Mouse (Mus musculus): Measurements from ENCODE around the gene Nudt9.
"Not testable (repeated sequence)": the region's sequence is repeated elsewhere in the genome, so short reads cannot be mapped to it uniquely, and the experiment has no call there.

The Nudt9 gene

DNA sequence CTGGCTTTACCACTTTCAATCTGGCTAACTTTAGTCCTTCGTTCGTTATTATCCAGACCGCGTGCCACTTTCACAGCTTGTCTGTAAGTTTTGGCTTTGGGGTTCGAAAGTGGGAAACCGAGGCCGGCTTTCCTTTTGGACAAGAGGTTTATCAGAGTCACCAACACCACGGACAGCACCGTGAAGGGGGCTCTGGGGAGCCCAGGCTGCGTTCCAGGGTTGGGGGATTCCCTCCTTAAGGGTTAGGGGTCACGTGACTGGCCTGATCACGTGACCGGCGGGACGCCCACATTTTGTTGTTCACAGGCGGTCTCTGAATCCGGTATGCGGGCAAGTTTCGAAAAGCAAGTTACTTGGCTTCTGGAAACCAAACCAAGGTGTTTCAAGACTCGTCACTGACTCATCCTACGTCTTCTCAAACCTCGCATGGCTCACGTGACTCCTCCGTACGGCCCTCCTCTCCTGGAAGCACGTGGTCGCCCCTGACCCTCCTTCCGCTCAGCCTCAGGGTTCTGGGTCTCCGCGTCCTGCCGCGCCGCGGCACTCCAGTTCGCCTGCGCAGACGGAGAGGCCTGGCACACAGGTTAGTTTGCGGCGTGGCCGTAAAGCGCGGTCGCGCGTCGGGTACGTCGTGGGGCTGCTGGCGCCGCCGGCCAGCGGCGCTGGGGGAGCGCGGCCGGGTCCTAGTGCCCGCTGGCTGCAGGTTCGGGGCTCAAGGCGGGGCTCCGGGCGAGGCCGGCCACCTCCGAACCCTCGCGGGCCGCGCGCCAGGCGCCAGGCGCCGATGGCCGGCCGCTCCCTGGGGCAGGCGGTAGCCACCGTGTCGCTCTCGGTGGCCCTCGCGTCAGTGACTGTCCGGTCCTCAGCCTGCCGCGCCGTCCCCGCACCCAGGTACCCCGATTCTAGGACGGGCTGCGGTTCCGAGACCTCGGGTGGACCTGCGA is at the start of gene Nudt9:
Nudt9 (plus strand) TSS at position 51 of the 944 bp plus-strand sequence.
- DNase-seq (ENCODE audit: low spot score in 2 of 2): peak; percentile 98

DNA sequence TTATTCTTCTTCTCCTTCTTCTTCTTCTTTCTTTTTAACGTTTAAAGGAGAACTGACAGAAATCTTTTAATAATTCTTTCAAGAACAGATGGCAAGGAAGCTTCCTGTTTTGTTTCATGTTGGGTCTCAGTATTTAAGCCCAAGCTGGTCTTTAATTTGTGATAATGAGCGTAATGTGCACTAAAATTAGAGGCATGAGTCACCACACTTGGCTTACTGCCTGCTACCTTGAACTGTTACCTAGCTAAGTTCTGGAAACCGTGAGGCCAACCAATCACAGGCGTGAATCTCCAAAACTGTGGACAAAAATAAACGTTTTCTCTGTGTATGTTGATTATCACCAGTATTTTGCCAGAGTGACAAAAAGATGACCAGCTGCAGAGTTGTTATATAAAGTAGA is 47.4 kb upstream of the Nudt9 start:
- peak; percentile 51 to 59 for DNase-seq (ENCODE audit: low spot score in 2 of 2)

DNA sequence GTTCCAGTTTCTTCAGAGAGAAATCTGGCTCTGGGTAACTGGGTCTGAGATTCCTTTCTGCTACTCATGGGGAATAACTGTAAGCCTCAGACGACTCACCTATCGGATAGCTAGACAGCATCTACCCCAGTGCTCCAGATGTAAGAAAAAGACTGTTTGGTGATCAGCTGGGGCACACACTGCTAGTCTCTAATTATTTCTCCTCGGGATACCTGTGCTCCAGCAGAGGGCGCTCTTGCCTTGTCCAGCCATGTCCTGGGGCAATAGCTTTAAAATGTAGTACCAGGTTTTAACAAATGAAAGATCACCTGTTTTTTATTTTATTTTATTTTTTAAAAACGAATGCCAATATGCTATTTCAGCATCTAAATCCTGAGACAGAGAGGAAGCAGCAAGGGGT is 46.4 kb upstream of the Nudt9 start:
- peak; percentile 79 to 82 for DNase-seq (ENCODE audit: low spot score in 2 of 2)

DNA sequence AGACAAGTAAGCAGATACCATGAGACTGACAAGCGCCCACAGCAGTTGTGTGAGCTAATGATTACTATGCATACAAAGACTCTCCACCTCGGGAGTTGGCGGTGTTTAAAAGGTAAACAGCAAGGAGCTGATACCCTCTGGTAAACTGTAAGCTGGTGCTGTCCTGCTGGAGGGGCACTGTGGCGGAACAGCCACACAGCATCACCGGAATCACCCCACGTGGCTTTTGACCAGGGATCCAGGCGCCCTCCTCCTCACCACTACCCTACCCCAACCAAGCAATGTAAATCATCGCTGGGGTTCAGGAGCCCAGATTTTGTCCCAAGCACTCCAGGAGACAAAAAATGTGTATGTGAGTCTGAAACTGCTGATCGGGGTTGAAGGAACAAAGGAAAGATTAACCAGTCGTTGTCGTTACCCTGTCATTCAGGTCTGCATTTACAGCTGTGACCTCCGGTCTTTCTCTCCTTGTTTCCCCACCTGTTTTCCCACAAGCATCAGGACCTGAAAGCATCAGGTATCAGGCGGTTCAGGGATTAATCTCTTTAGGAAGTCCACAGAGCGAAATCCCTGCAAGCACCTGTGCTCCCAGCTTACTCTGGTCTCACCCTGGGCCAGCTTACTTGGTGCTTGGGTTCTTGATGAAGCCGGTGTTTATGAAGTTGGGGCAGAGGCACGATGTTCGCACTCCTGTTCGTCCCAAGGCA is 43.4 kb upstream of the Nudt9 start:
- no peak for DNase-seq (ENCODE audit: low spot score in 2 of 2)

DNA sequence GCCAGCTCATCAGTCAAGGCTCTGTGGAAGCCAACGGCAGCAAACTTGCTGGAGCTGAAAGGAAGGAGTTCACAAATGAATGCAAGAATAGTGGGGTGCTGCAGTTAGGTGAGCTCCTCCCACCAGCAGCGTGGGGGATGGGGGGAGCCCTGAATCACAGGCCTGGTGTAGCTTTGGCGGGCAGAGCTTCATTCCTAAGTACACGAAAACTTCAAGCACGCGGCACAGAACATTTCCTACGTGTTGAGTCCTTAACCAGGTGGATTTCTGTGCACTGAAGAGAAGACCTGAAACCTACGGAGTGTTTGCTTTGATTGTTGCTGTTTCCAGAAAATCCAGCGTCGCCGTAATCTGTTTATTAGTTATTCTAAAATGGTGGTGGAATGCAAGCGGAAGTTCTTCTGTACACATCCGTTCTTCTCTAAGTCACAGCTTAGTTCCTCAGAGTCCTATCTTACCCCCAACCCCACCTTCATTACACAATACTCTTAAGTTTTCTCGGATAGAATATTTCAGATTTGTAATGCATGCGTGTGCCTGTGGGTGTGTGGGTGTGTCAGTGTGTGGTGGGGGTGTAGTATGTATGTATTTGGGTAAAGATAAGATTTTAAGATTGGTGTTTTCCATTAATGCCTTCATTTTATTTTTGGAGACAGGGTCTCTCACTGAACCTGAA is 42.7 kb upstream of the Nudt9 start:
- no peak for DNase-seq (ENCODE audit: low spot score in 2 of 2)

DNA sequence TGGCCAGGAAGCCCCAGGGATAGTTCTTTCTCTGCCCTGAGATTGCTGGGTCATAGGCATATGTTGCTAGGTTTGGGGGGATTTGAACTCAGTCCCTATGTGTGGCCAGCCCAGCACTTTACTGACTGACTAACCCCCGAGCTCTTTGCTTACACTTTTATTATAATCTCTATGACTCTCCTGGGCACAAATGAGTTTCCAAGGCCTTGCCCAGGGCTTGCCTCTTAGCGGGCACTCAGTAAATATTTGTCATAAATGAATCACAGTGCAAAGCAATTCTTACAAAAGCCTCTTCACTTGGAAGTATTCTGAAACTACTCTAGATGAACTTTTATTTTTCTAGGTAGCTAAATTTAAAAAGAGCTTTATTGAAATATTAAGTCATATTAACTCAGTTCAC is 42.2 kb upstream of the Nudt9 start:
- no peak for DNase-seq (ENCODE audit: low spot score in 2 of 2)

DNA sequence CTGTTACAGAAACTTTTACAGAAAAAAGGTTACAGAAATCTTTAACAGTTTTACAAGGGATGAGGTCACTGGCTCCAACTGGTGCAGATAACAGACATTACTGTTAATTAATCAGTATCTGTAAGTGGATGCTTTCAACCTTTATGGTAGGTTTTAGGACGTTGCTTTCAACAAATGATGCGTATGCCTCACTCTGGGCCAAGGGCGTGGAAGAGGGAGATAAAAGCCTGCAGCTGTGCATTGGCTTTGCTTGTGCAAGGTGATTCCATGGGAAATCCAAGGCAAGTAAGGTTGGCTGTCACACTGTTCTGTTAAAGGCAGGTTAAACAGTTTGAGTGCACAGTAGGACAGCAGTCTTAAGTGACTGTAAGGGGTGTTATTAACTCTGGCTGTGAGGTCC is 39.3 kb upstream of the Nudt9 start:
- no peak for DNase-seq (ENCODE audit: low spot score in 2 of 2)

DNA sequence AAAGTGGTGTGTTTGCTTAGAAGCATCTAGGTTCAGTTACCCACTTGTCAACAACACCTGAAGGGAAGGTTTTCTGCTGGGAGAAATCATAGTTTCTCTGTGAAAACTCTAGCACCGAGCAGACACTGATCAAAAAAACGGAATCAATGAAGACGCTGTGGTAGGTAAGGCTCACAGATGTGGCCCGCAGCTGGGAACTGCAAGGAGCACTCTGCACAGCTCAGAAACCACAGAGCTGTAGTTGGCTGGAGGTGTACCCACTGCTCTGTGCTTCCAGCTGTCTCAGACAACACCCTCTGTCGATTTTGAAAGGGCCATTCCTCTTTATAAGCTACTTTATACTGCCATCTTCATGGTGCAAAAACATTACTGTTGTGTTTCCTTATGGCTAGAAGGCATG is 38.3 kb upstream of the Nudt9 start:
- no peak for DNase-seq (ENCODE audit: low spot score in 2 of 2)

DNA sequence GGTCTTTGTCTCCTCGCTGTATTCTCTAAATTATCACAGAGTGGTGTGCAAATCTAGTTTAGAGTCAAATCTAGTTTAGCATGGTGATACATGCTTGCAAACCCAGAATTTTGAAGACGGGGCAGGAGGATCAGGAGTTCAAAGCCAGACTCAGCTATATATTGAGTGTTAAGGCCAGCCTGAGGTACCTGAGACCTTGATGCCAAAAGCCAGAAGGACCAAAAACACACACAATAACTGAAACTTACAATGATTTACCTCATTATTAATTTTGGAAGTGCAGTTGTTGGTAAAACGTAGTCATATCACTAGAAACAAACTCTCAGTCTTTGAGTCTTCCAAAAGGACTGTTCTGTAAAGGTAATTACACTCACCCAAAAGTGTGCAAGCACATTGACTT is 36.7 kb upstream of the Nudt9 start:
- no peak for DNase-seq (ENCODE audit: low spot score in 2 of 2)

DNA sequence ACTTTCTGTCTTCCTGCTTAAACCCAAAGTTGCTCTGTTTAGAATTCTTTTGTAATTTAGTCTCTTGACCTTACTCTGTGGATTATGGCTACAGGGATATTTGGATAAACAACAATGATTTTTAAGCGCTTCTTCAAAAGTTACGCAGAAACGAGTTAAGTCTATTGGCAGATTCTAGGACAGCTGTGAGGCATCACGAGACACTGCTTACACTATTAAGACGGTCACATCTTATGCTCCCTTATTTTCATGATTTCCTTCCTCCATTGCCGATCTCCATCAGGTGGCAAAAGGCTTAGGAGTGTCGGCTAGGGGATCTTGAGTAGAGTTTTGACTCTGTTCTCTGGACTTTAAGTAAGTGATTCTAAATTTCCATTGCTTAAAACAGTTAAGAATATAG is 35.8 kb upstream of the Nudt9 start:
- DNase-seq (ENCODE audit: low spot score in 2 of 2): no peak

DNA sequence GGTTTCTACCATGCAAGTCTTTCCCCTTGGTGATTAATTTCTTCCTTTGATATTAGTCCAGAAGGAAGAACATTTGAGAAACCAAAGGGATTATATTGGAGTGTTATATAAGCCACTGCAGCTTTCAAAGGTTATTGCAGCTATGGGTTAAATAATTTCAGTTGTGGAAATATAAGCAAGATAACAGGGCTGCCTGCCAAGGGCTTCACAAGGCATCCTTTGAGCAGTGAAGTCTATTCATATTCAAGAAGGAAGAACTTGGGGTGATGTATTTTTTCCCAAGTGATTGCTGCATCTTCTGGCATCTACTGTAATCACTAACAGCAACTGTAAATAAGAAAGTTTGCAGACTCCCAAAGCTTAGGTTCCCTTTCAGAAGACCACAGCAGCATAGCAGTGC is 34.7 kb upstream of the Nudt9 start:
- no peak for DNase-seq (ENCODE audit: low spot score in 2 of 2)

DNA sequence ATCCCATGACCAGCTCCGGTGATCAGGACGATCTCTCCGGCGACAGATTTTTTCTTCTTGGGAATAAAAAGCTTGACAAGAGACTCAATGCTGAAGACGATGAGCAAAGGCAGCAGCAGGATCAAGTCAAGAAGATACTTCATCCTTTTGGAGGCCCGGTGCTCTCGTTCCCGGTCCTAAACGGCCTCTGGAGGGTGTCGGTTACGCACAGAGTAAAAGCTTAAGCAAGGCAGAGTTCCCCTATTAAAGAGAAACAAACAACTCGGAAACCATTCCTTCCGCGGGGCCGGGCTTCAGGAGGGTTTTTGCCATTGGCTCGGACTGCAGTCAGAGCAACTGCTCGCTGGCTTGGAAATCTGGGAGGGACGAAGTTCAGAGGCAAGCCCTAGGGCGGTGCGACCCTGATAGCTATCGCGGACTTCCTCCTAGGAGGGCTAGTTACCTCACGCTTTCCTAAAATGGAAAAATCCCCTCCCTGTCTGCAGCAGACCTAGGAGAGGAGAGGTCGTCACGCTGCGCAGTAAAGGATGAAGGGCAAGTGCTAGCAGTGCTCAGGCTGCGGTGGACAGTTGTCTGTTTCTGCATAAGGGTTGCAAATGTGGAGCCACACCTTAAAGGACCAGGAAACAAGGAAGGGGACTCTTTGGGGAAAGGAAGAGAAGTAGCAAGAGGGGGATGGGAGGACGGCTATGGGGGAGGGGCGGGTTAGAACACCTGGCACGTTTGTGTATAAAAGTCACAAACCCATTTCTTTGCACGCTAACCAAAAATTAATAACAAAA is 24.3 kb upstream of the Nudt9 start, which contains the start of gene Hsd17b11:
Hsd17b11 (minus strand) TSS at position 323 of the 782 bp plus-strand sequence.
- DNase-seq (ENCODE audit: low spot score in 2 of 2): peak; percentile 72 to 75

DNA sequence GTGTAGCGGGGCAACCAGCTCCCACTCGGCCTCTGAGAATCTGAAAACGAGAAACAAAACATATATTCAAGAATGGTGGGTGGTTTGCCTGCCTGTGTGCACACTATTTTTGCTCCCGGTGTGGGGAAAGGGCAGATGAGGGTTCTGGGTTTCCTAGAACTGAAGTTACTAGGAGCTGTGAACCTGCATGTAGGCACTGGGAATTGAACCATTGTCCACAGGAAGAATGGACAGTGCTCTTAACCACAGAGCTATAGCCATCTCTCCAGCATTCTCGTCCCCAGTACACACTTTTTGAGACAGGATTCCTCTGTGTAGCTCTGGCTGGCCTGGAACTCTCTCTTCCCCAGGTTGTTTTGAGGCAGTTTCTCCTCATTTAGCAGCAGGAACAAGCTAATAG is 23.5 kb upstream of the Nudt9 start:
- no peak for DNase-seq (ENCODE audit: low spot score in 2 of 2)

DNA sequence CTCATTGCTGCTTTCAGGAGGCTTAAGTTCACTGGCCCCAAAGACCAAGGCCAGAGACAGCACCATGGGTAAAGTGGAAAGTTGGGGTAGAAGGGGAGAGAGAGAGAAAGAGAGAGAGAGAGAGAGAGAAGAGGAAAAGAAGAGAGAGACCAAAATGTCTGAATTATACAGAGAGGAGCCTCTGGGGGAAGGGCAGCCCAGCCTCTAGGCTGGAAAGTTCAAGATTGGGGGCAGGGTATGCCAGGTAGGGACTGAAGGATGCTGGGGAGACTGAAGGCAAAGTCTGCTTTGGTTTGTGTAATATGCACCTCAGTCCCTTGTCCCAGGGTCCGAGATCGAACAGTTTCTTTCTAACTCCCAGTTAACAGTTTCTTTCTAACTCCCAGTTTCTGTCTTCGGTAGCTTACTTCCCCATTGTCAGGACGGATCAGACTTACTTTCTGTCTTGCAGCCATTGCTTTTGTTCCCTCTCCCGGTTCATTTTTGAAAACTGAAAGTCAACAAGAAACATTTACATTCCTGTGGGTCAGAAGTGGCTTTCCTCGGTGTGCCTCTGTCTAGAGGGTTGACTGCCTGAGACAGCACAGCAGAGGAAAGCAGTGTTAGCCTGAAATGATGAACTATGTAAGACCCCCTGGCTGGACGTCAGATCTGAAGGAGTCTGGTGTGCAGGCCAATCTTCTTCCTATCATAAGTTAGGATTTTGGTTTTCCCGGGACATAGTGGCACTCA is 22.7 kb upstream of the Nudt9 start:
- DNase-seq (ENCODE audit: low spot score in 2 of 2): no peak

DNA sequence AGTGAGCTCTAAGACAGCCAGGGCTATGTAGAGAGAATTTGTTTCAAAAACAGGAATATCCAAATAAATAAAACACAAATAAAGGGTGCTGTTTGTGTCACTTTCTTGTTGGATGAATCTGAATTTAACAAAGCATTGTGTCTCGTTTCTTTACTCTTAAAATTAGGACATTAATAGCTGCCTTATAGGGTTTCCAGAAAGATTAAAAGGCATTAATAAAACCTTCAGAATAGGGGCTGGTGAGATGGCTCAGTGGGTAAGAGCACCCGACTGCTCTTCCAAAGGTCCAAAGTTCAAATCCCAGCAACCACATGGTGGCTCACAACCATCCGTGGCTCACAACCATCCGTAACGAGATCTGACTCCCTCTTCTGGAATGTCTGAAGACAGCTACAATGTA is 21.9 kb upstream of the Nudt9 start:
- DNase-seq (ENCODE audit: low spot score in 2 of 2): not testable (repeated sequence)

DNA sequence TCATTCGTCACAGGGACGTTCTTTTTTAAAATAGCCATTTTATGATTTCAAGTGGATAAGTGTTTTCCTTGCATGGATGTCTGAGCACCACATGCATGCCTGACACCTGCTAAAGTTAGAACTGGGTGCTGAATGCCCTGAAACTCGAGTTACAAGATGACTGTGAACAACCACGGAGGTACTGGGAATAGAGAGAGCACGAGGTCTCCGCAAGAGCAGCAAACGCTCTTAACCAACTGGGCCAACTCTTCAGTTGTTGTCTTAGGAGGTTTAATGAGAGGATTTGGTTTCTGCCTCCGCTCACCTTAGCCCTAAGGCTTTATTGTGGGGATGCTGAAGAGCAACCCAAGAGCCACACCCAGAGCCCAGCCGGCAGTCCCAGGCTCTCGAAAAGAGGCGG is 21.3 kb upstream of the Nudt9 start:
- no peak for DNase-seq (ENCODE audit: low spot score in 2 of 2)

DNA sequence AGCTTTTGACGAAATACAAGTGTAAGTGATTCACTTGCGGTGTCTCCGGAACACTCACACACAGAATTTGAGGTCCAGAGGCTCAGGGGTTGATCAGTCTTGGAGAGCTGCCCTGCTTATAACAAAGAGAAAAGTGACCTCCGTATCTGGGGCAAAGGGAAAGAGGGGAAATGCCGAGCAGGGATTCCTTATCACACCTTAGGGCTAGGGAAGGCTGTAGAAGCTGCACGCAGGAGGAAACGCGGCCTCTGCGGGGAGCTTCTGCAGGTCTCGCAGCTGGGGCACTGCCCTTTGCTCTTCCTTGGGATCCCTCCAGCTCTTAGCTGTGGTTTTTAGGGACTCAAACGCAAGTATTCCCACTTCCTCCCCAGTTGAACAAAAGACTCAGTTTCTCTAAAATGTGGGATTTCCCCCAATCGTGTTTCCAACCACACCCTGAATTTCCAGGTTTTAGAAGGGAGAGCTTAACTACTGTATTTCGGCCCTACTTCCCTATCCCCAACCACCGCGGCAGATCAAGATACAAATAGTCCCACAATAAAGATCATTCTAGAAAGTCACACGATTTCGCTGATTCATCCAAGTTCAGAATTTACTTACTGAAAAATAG is 20.8 kb upstream of the Nudt9 start:
- no peak for DNase-seq (ENCODE audit: low spot score in 2 of 2)

DNA sequence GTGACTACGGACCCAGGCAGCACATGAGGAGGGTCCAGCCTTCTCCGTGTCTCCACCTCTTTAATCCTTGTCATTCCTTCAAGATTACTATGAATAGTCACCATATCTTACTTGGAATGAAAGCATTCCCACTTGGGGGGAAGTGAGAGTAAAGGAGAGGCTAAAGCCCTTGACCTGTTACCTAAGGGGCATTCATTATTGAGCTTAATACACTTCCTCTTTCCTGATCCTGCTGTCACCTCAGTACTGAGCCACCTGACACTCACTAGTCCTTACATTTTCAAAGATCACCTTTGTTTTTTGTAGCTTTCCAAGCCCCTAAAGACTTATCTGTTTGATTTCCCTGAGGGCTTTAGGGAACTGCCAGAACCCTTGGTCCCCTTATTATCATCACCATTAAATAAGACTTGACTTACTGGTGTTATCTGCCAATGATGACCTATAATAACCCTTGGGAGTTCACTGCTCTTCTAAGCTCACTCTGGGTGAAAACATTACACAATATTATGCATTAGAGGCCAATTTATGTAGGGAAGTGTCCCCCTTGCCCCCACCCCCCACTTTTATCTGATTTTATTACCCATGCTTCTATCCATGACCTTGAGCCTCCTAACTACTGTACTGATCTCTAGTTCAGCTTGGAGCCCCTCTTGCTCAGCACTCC is 13.5 kb upstream of the Nudt9 start:
- no peak for DNase-seq (ENCODE audit: low spot score in 2 of 2)

DNA sequence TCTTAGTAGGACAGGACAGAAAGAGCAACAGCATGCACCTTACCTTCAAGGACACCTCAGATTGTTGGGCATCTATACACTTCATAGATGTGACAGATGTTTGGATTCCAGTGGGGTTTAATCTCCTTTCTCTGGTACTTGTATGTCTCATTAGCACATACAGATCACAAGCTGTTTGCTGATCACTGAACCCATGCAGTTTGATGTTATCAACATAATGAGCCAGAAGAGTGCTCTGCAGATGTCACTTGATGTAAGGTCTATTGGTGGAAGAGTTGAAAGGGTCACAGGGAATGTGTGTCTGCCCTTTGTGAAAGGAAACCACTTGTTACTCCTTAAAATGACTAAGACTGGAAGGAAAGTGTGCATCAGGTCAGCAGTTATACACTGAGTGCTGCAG is 11.0 kb upstream of the Nudt9 start:
- no peak for DNase-seq (ENCODE audit: low spot score in 2 of 2)

DNA sequence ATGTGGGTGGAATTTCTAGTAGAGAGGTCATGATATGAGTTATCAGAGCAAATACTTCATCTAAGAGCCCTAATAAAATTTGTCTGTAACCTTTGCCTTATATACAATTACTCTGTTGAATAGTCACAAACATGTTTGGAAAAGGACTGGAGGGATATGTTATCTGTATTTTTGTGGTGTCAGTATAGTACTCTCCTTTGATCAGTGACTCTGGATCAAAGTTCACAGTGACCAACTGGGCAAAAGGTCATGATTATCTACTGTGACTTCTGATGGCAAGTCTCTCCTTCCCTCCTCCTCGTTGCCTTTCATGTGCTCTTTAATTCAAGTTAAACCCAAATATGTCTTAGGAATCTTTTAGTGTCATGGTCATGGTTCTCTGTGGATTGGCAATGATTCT is 10.3 kb upstream of the Nudt9 start:
- DNase-seq (ENCODE audit: low spot score in 2 of 2): no peak

Data from right cerebral cortex, adult 2 months (tissue).